Mouse (Mus musculus): ENCODE measurements at regions not wholly inside any gene's neighbourhood (a gene's known extent, or its start where the extent isn't known, plus 50 kb on each side); places are given as distances from the start of the nearest gene placed in this dataset.

GRCm38 (mm10) chr15:12066857-12067211, 50.8 kb upstream of the Zfr start:
- no peak for DNase-seq

GRCm38 (mm10) chr15:12066176-12066856, 51.3 kb upstream of the Zfr start:
- peak; percentile 63 to 70 for DNase-seq

GRCm38 (mm10) chr15:12054870-12055269, 58.1 kb upstream of the Sub1 start:
- no peak for DNase-seq

GRCm38 (mm10) chr15:12053610-12054009, 56.8 kb upstream of the Sub1 start:
- DNase-seq: no peak

GRCm38 (mm10) chr15:12048965-12049364, 52.2 kb upstream of the Sub1 start:
- DNase-seq: no peak

- DNase-seq: no peak
Observed at GRCm38 (mm10) chr15:12048214-12048507, 51.4 kb upstream of the Sub1 start.

- DNase-seq: no peak
Observed at GRCm38 (mm10) chr15:12047349-12048213, 50.8 kb upstream of the Sub1 start.
